Mouse (Mus musculus) MEL (cell line): ENCODE results near the gene Adam22.

Experiments used
- CHD2 ChIP-seq: IDR thresholded peaks from 2 replicates; pipeline ENCODE4 v1.6.1; 2011; ENCODE audit warnings: low read length, improper control_type of control experiment
- CTCF ChIP-seq, 3 experiments: IDR thresholded peaks in 2 of 3; conservative IDR thresholded peaks in 1 of 3; 2 replicates each; pipeline ENCODE4 v1.5.1; 2011 to 2012; ENCODE audit warnings: low read length in 3 of 3, low read depth in 2 of 3, mild to moderate bottlenecking in 2 of 3, improper control_type of control experiment in 1 of 3, inconsistent platforms in 1 of 3, mixed read lengths in 1 of 3, moderate library complexity in 1 of 3; ENCODE audit not compliant: control insufficient read depth in 1 of 3, insufficient read depth in 1 of 3, poor library complexity in 1 of 3, severe bottlenecking in 1 of 3
- HCFC1 ChIP-seq: IDR thresholded peaks from 2 replicates; pipeline ENCODE4 v1.6.1; 2012; ENCODE audit warnings: low read depth, mild to moderate bottlenecking, inconsistent platforms, low read length, improper control_type of control experiment, moderate library complexity
- MAX ChIP-seq: IDR thresholded peaks from 2 replicates; pipeline ENCODE4 v1.6.1; 2011; ENCODE audit warnings: low read length, improper control_type of control experiment
- MEF2A ChIP-seq: IDR thresholded peaks from 2 replicates; pipeline ENCODE4 v1.6.1; 2014; ENCODE audit warnings: low read depth, mild to moderate bottlenecking, inconsistent platforms, low read length, improper control_type of control experiment; ENCODE audit not compliant: poor library complexity, insufficient replicate concordance, severe bottlenecking; ENCODE audit errors: extremely low read depth
- NRF1 ChIP-seq: IDR thresholded peaks from 2 replicates; pipeline ENCODE4 v1.6.1; 2014; ENCODE audit warnings: low read depth, mild to moderate bottlenecking, inconsistent platforms, low read length, improper control_type of control experiment, moderate library complexity; ENCODE audit not compliant: poor library complexity, insufficient read depth, severe bottlenecking
- POLR2A ChIP-seq, 2 experiments: IDR thresholded peaks; 2 replicates each; pipeline ENCODE4 v1.6.1; 2011 to 2012; ENCODE audit warnings: low read length in 2 of 2, mild to moderate bottlenecking in 2 of 2, control low read depth in 1 of 2, improper control_type of control experiment in 1 of 2, low read depth in 1 of 2, moderate library complexity in 1 of 2; ENCODE audit not compliant: control insufficient read depth in 1 of 2, insufficient read depth in 1 of 2, poor library complexity in 1 of 2
- POLR2AphosphoS5 ChIP-seq: IDR thresholded peaks from 2 replicates; pipeline ENCODE4 v1.6.1; 2012; ENCODE audit warnings: low read depth, borderline replicate concordance, mild to moderate bottlenecking, inconsistent platforms, low read length, moderate library complexity, mixed read lengths
- SIN3A ChIP-seq: IDR thresholded peaks from 2 replicates; pipeline ENCODE4 v1.6.1; 2012; ENCODE audit warnings: low read length, improper control_type of control experiment, inconsistent platforms
- TAL1 ChIP-seq: IDR thresholded peaks from 2 replicates; pipeline ENCODE4 v1.6.1; 2012; ENCODE audit warnings: mild to moderate bottlenecking, inconsistent platforms, low read length, moderate library complexity, mixed read lengths
- ZC3H11A ChIP-seq: IDR thresholded peaks from 2 replicates; pipeline ENCODE4 v1.6.1; 2012; ENCODE audit warnings: low read depth, mild to moderate bottlenecking, inconsistent platforms, low read length, improper control_type of control experiment
- ZNF384 ChIP-seq: IDR thresholded peaks from 2 replicates; pipeline ENCODE4 v1.6.1; 2012; ENCODE audit warnings: low read depth, mild to moderate bottlenecking, inconsistent platforms, low read length, improper control_type of control experiment

DNA sequence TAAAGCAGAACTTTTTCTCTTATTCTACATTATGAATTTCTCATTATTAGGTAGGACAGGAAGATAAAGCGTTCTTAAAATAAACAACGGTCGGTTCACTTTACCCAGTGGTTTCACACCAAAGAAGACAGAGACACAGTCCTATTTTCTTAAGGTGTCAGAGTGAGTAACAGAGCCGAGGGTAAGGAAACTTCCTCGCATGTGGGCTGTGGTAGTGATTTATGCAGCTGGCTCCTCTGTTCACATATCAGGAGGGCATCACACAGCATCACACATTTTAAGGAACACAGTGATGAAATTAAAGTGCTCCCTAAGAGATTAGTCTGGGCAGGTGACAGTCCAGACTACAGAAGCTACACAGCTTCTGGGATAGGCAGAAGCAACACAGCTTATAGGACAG, 83.8 kb downstream of the Adam22 start:
- no peak for TF ChIP-seq CTCF (IDR thresholded peaks at IDR 0.05 in 2 of 3, conservative IDR thresholded peaks at IDR 0.05 in 1 of 3; ENCODE audit: control insufficient read depth in 1 of 3, insufficient read depth in 1 of 3, low read depth in 2 of 3, low read length in 3 of 3, poor library complexity in 1 of 3, severe bottlenecking in 1 of 3)
- TF ChIP-seq POLR2A (IDR thresholded peaks at IDR 0.05; ENCODE audit: control insufficient read depth in 1 of 2, insufficient read depth in 1 of 2, low read depth in 1 of 2, low read length in 2 of 2, poor library complexity in 1 of 2) = no peak
- TF ChIP-seq ZC3H11A = no peak
- no peak for TF ChIP-seq CHD2
- no peak for TF ChIP-seq POLR2AphosphoS5
- TF ChIP-seq NRF1 = no peak
- TF ChIP-seq TAL1 = no peak
- TF ChIP-seq HCFC1 = no peak
- TF ChIP-seq ZNF384 = no peak
- TF ChIP-seq SIN3A = no peak
- TF ChIP-seq MAX = no peak
- TF ChIP-seq MEF2A = no peak
